Mouse (Mus musculus): ENCODE data around the gene Gm20379.

DNA sequence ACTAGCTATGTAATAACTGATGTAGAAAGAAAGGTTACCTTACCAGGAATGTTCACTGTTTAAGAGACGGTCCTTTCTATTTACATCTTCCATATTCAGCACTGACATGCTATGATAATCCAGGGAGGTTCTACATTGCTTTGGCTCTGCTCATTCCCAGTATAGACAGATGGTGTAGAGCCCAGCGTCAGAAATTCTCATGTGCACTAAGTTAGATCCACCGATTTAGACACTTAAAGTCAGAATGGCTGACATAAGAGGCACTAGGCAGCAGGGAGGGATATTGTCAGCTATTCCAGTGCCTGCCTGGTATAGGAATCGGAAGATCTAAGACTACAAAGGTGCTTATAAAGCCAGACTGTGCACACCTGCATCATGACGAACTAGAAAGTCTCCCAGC lies 8.8 kb downstream of the Gm20379 start:
- TF ChIP-seq TAL1 (IDR thresholded peaks at IDR 0.05; ENCODE audit: low read length), result no peak
- TF ChIP-seq GATA1 (IDR thresholded peaks at IDR 0.05; ENCODE audit: low read length), result no peak

Data from erythroblast, embryonic 14.5 days (primary cell).